Mouse (Mus musculus): ENCODE measurements at regions not wholly inside any gene's neighbourhood (a gene's known extent, or its start where the extent isn't known, plus 50 kb on each side); places are given as distances from the start of the nearest gene placed in this dataset.

DNA sequence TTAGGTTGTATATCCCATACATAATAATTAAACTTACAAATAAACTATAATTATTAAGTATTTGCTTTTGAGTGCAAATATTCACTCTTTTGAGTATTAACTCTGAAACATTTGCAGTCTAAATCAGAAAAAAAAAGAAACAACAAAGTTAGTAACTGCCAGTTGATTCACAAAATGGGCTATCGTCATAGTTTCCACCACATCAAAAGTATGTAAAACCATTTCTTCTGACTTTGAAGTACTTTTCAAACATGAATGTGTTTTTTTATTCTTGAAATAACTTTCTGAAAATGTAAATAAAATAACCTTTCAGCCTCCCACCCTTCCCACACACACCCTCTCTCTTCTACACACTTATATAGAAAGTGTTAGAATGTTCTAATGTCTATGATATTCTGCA, 197.2 kb downstream of the Basp1 start:
- TF ChIP-seq CTCF (IDR thresholded peaks at IDR 0.05), result no peak
- TF ChIP-seq EP300 (IDR thresholded peaks at IDR 0.05; ENCODE audit: insufficient read depth, low read depth, low read length), result no peak
- no peak for TF ChIP-seq POLR2A (IDR thresholded peaks at IDR 0.05; ENCODE audit: insufficient read depth, low read depth, low read length)
